Mouse (Mus musculus) lung, embryonic 14.5 days (tissue): ENCODE measurements around the gene Myrip. TPM values are rescaled to one million over a fixed set of nuclear protein-coding genes. Genes with fewer than 3 reads are reported as not detected.
"Not testable (repeated sequence)": the region's sequence is repeated elsewhere in the genome, so short reads cannot be mapped to it uniquely, and the experiment has no call there.

ENCODE experiments used
- ATAC-seq: fragments of 200-750 bp; cut with Nextera tagmentation; 2 replicates; pipeline ENCODE4 v1.8.0; 2017; ENCODE audit warnings: mild to moderate bottlenecking, moderate TSS enrichment, moderate library complexity; ENCODE audit not compliant: insufficient read depth
- DNase-seq: peaks from one replicate; pipeline ENCODE4 v3.0.0-alpha.2; 2015
- H3K27ac ChIP-seq: fragments of 300-500 bp; sonication (generic); 2 replicates; pipeline ENCODE4 v1.5.1; 2014; ENCODE audit warnings: low read depth, mild to moderate bottlenecking, moderate library complexity
- H3K27me3 ChIP-seq: fragments of 300-500 bp; sonication (generic); 2 replicates; pipeline ENCODE4 v1.6.1; 2014; ENCODE audit warnings: low read length, control low read depth; ENCODE audit not compliant: insufficient read depth
- H3K36me3 ChIP-seq: fragments of 300-500 bp; sonication (generic); 2 replicates; pipeline ENCODE4 v1.6.1; 2014; ENCODE audit warnings: control low read depth; ENCODE audit not compliant: insufficient read depth
- H3K4me1 ChIP-seq: fragments of 300-500 bp; sonication (generic); 2 replicates; pipeline ENCODE4 v1.6.1; 2014; ENCODE audit warnings: antibody characterized with exemption, control low read depth; ENCODE audit not compliant: insufficient read depth
- H3K4me2 ChIP-seq: fragments of 300-500 bp; sonication (generic); 2 replicates; pipeline ENCODE4 v1.6.1; 2014; ENCODE audit warnings: mild to moderate bottlenecking
- H3K4me3 ChIP-seq: fragments of 300-500 bp; sonication (generic); 2 replicates; pipeline ENCODE4 v1.5.1; 2014; ENCODE audit warnings: low read depth, low read length
- H3K9ac ChIP-seq: fragments of 300-500 bp; sonication (generic); 2 replicates; pipeline ENCODE4 v1.6.1; 2014
- H3K9me3 ChIP-seq: fragments of 300-500 bp; sonication (generic); 2 replicates; pipeline ENCODE4 v1.6.1; 2016; ENCODE audit warnings: low read depth, low read length, control low read depth
- CTCF ChIP-seq: IDR thresholded peaks from 2 replicates; pipeline ENCODE4 v1.5.1; 2016; ENCODE audit warnings: antibody characterized with exemption, low read depth
- WGBS: fragments of 180-500 bp; shearing (Covaris S2); extraction: QIAGEN DNeasy Blood & Tissue Kit; methylation state at CpG from one replicate; pipeline ENCODE4 v1.1.7; 2014; 5-methylcytosine and 5-hydroxymethylcytosine counted together
- polyA plus RNA-seq: library from polyadenylated mRNA; unstranded; fragments of >200 nt; fragmentation: Nextera tagmentation; extraction: Ambion mirVana; gene quantifications from 2 replicates; pipeline ENCODE4 v1.2.1, GENCODE M21; 2014

The Myrip gene
- polyA plus RNA-seq, 1 experiment from 2014 or later, result 0.18 TPM

DNA sequence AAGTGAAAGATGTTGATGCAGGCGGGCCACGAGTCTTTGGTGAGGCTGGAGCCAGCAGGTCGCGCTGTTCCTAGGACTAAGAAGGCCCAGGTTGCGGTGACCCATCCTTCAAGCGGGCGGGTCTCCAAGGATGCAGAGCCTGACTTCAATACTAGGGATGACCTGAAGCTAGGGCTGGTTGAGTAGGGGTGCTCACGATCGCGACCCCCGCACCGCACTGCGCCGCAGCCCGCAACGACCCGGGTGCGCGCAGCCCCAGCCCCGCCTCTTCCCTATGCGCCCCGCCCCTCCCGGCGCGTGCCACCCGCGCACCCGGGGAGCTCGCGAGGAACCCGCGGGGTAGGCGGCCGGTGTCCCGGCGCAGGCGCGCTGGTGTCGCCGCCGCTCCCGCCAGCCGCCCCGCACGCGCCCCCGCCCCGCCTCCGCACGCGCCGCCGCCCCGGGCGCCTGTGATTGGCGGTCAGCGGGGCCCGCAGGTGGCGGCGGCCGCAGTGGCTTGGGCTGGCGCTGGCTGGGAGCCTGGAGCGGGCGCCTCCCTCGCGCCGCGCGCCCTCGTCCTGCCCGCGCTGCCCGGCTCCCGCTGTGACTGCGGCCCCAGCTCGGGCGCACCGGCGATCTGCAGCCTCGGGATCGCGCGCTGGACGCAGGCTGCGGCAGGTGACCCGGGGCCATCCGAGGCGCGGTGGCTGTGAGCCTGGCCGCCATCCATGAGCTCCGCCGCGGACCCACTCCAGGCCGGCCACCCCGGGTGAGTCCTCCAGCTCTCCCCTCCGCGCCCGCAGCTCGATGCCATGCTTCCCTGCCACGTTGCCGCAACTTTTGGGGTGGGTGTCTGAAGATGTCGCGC is 2.4 kb downstream of the Myrip start:
- TF ChIP-seq CTCF, result peak; percentile 25
- peaks cover 50% of the 10 kb centered on the region for H3K27me3 ChIP-seq
- no peak overlapping the region for H3K27ac ChIP-seq
- H3K4me2 ChIP-seq, result peak overlapping the region; percentile 89
- 1% methylated on average over 74 of the region's 103 CpGs for WGBS
- H3K4me1 ChIP-seq, result no peaks in the 10 kb centered on the region
- H3K4me3 ChIP-seq, result peak overlapping the region; percentile 49
- 0 out of 2 replicates have a peak, but pooled peaks cover 3% of the 10 kb centered on the region for H3K9me3 ChIP-seq
- DNase-seq, result peak; percentile 35
- H3K9ac ChIP-seq, result peak overlapping the region; percentile 23
- no peaks in the 10 kb centered on the region for H3K36me3 ChIP-seq
- peak; percentile 83 for ATAC-seq

DNA sequence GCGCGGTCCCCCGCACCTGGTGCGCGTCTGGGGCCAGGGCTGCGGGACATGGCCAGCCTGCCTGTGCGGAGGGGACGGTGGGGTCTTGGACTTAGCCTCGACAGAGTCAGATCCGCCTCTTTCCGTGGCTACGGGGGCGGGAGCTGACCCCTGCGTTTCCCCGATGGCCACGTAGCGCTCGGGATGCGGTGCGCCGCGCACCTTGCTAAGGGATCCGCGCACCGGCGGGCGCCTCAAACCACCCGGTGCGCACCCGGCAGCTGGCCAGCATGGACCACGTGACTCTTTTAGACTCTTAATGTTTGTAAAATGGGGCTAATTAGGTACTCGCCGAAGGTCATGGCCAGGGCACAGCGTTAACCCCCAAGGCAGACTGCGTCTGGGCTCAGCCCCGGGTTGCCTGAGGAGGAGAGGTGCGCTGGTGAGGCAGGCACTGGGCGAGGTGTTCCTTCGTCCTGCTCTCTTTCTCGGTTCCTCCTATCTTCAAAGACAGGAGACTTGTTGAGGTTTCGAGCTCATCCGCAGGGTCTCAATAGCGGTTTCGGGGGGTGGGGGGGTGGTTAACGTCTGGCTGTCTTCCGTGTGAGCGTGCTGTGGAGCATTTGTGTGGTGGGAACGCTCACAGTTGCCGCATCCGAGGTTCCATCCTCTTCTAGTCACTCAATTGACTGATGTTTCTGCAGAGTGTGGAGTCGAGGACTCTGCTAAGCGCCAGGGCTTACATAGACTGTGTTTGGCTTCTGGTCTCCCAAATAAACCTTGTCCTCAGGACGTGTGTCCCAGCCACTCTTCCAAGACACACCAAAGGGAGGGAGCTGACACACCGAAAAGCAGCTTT is 3.2 kb downstream of the Myrip start:
- no peaks in the 10 kb centered on the region for H3K36me3 ChIP-seq
- no peaks in the 10 kb centered on the region for H3K4me1 ChIP-seq
- no peak overlapping the region for H3K27ac ChIP-seq
- H3K9ac ChIP-seq, result peak overlapping the region; percentile 23; the same call in 1 of the 2 replicates
- H3K27me3 ChIP-seq, result peaks cover 50% of the 10 kb centered on the region
- peak overlapping the region; percentile 89 for H3K4me2 ChIP-seq
- H3K4me3 ChIP-seq, result peak overlapping the region; percentile 49
- 2% methylated on average over 54 of the region's 54 CpGs for WGBS
- ATAC-seq (no peak), DNase-seq (peak; percentile 7)
- no peak for TF ChIP-seq CTCF
- H3K9me3 ChIP-seq, result 0 out of 2 replicates have a peak, but pooled peaks cover 3% of the 10 kb centered on the region

DNA sequence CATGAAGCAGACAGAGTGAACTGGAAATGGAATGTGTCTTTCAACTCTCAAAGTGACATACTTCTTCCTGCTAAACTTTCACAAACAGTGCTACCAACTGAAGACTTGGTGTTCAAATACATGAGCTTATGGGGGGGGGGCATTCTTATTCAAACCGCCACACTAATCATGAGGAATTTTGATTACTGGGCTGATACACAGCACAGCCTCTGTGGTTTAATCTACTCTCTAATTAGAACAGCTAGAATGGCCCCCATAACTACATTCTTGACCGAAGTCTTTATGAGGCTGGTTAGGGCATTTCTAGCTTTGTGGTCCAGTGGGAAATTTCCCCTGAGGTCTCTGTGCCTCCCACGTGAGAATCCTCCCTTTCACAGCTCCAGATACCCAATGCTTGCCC is 13.9 kb downstream of the Myrip start:
- no peak overlapping the region for H3K4me2 ChIP-seq
- H3K4me3 ChIP-seq, result no peak overlapping the region
- H3K4me1 ChIP-seq, result no peaks in the 10 kb centered on the region
- TF ChIP-seq CTCF, result no peak
- no peak for ATAC-seq
- H3K9me3 ChIP-seq, result no peaks in the 10 kb centered on the region
- no peak overlapping the region for H3K27ac ChIP-seq
- DNase-seq, result no peak
- 70% methylated on average over 3 of the region's 3 CpGs for WGBS
- no peaks in the 10 kb centered on the region for H3K27me3 ChIP-seq
- no peak overlapping the region for H3K9ac ChIP-seq
- no peaks in the 10 kb centered on the region for H3K36me3 ChIP-seq

DNA sequence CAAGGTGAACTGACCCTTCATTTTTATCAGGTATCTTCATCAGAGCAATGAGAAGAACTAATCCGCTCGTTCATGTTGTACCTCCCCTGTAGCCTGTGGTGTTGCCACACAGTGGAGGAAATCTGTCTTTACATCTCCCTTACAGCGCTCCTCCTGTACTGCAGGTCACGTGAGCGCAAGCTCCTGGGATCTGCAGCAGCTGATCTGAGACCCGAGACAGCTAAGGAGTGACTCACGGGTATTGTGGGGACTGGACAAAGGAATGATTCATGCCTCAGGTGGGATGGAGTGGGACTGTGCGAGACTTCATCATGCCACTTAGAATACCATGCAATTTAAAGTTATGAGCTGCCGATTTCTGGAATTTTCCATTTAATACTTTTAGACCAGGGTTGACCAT is 17.8 kb downstream of the Myrip start:
- WGBS, result 73% methylated on average over 9 of the region's 9 CpGs
- no peak for ATAC-seq

DNA sequence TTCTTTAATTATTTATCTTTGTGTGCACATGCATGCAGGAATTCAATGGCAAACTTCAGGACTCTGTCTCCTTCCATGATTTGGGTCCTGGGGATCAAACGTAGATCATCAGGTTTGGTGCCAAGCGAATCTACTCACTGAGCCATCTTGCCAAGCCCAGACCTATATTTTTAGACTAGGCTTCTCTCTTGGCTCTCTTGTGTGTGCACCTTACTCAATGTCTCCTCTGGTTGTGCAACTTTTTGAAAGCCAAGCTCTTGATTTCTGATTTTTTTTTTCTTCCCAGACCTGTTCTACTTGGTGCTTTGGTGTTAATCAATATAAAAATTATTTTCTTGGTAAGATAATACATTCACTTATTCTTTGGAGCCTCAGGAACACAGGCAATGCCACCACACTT is 19.3 kb downstream of the Myrip start:
- no peak for DNase-seq
- no peaks in the 10 kb centered on the region for H3K27me3 ChIP-seq
- no peaks in the 10 kb centered on the region for H3K36me3 ChIP-seq
- no peak overlapping the region for H3K9ac ChIP-seq
- no peak overlapping the region for H3K4me3 ChIP-seq
- no peak overlapping the region for H3K27ac ChIP-seq
- no peak for TF ChIP-seq CTCF
- H3K4me1 ChIP-seq, result no peaks in the 10 kb centered on the region
- H3K9me3 ChIP-seq, result no peaks in the 10 kb centered on the region
- no peak for ATAC-seq
- WGBS, result 89% methylated on average over 2 of the region's 2 CpGs
- no peak overlapping the region for H3K4me2 ChIP-seq

More for the DNA sequence above, 17.8 kb downstream of the Myrip start:
- Histone ChIP-seq H3K36me3 (no peaks in the 10 kb centered on the region), H3K27ac (no peak overlapping the region), H3K4me2 (no peak overlapping the region), H3K4me3 (no peak overlapping the region), H3K4me1 (no peaks in the 10 kb centered on the region), H3K9ac (no peak overlapping the region), H3K9me3 (no peaks in the 10 kb centered on the region), H3K27me3 (no peaks in the 10 kb centered on the region)
- TF ChIP-seq CTCF, result no peak
- no peak for DNase-seq

DNA sequence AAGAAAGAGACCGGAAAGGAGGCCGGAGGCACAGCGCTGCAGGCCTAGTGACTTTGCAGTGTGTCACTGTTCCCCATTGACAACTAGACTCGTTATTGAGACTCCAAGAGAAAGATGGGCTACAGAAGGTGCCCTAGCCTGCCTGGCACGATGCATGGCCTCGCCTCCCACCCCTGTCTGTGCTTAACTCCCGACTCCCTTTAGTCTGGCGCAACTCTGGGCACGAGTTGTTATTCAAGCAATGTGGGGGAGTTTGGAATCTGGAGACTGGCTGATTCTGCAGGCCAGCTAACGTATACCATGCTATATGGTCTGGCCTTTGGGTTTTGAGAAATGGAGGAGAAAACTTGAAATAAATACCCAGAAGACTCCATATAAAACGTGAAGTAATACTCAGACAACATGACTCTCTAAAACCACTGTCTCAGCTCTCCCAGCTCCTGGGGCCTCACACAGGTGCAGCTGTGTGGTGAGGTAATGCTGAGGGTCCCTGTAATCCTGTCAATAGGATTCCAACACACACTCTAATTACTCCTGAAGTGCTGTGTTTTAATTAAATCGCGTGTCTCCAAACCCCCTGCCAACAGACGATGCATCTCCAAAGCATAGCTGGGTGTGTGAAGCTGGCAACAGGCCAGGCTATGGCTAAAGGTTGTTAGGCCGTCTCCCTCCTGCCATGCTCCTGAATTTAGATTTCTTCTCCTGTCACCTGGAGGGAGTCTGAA is 21.6 kb downstream of the Myrip start:
- no peak for TF ChIP-seq CTCF
- H3K4me1 ChIP-seq, result no peaks in the 10 kb centered on the region
- H3K27ac ChIP-seq, result no peak overlapping the region
- ATAC-seq, result no peak
- no peak overlapping the region for H3K4me2 ChIP-seq
- no peaks in the 10 kb centered on the region for H3K27me3 ChIP-seq
- 71% methylated on average over 15 of the region's 15 CpGs for WGBS
- no peak for DNase-seq
- no peaks in the 10 kb centered on the region for H3K36me3 ChIP-seq
- no peak overlapping the region for H3K9ac ChIP-seq
- H3K4me3 ChIP-seq, result no peak overlapping the region
- no peaks in the 10 kb centered on the region for H3K9me3 ChIP-seq

DNA sequence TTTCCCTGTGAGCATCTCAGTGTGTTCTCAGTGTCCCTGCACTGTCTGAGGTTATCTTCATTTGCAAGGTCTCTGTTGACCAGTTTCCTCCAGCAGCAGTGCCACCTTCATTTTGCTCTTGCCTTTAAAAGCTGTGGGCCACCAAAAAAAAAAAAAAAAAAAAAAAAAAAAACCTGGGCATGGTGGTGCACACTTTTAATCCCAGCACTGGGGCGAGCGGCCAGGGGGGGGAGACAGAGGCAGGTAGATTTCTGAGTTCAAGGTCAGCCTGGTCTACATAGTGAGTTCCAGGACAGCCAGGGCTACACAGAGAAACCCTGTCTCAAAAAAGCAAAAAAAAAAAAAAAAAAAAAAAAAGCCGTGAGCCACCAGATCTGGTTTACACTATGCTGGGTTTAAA is 29.7 kb downstream of the Myrip start:
- not testable (repeated sequence) for ATAC-seq, H3K36me3 ChIP-seq, H3K9ac ChIP-seq, DNase-seq, H3K4me2 ChIP-seq, H3K9me3 ChIP-seq, H3K4me3 ChIP-seq, H3K27me3 ChIP-seq, H3K27ac ChIP-seq, H3K4me1 ChIP-seq
- 75% methylated on average over 3 of the region's 3 CpGs for WGBS
